Mouse (Mus musculus) bone marrow macrophage, adult 2 months (primary cell): Measurements from ENCODE around the gene Arid1b. TPM values are rescaled to one million over a fixed set of nuclear protein-coding genes. Genes with fewer than 3 reads are reported as not detected.
A peak's percentile ranks its signal among the peaks of the same experiment; 100 is the strongest.

ENCODE experiments used
- H3K27ac ChIP-seq: 2 replicates; pipeline ENCODE4 v1.5.1; 2012; ENCODE audit warnings: low read depth, low read length; ENCODE audit not compliant: insufficient read depth
- H3K4me1 ChIP-seq: 2 replicates; pipeline ENCODE4 v1.6.1; 2012; ENCODE audit warnings: low read length; ENCODE audit not compliant: control insufficient read depth, insufficient read depth
- H3K4me3 ChIP-seq: 2 replicates; pipeline ENCODE4 v1.5.1; 2012; ENCODE audit warnings: mild to moderate bottlenecking, low read length, moderate library complexity; ENCODE audit not compliant: insufficient read depth
- CTCF ChIP-seq: IDR thresholded peaks from 2 replicates; pipeline ENCODE4 v1.5.1; 2012; ENCODE audit warnings: low read depth, mild to moderate bottlenecking, low read length, moderate library complexity
- POLR2A ChIP-seq: IDR thresholded peaks from 2 replicates; pipeline ENCODE4 v1.6.1; 2012; ENCODE audit warnings: mild to moderate bottlenecking, low read depth, low read length, borderline replicate concordance
- polyA plus RNA-seq: library from polyadenylated mRNA; stranded (reverse); fragments of >200 nt; gene quantifications from 2 replicates; pipeline ENCODE4 v1.2.4, GENCODE M21; 2012; ENCODE audit not compliant: missing spikeins, insufficient read depth, insufficient read length

Arid1b gene
- polyA plus RNA-seq, 1 experiment: 25.8 TPM

GRCm38 (mm10) chr17:5197765-5198164 lies 203.6 kb downstream of the Arid1b start:
- Histone ChIP-seq H3K4me3 (no peak overlapping the region), H3K27ac (no peak overlapping the region), H3K4me1 (peaks cover 32% of the 10 kb centered on the region)
- TF ChIP-seq POLR2A (no peak), CTCF (no peak)

GRCm38 (mm10) chr17:5198252-5198651 lies 204.1 kb downstream of the Arid1b start:
- no peak overlapping the region for H3K27ac ChIP-seq
- no peak overlapping the region for H3K4me3 ChIP-seq
- peaks cover 35% of the 10 kb centered on the region for H3K4me1 ChIP-seq
- TF ChIP-seq POLR2A (no peak), CTCF (no peak)

GRCm38 (mm10) chr17:5198811-5199210 lies 204.7 kb downstream of the Arid1b start:
- Histone ChIP-seq H3K4me3 (no peak overlapping the region), H3K4me1 (peaks cover 39% of the 10 kb centered on the region), H3K27ac (no peak overlapping the region)
- TF ChIP-seq CTCF (no peak), POLR2A (no peak)

- TF ChIP-seq CTCF (no peak), POLR2A (no peak)
- Histone ChIP-seq H3K4me1 (peaks cover 42% of the 10 kb centered on the region), H3K4me3 (no peak overlapping the region), H3K27ac (no peak overlapping the region)
These were observed 206.5 kb downstream of the Arid1b start for GRCm38 (mm10) chr17:5200638-5201037.

- Histone ChIP-seq H3K4me1 (peaks cover 52% of the 10 kb centered on the region), H3K27ac (no peak overlapping the region), H3K4me3 (no peak overlapping the region)
- TF ChIP-seq CTCF: peak; percentile 40; the same call in 1 of the 2 replicates
- no peak for TF ChIP-seq POLR2A
These were observed 207.9 kb downstream of the Arid1b start for GRCm38 (mm10) chr17:5201859-5202598.

GRCm38 (mm10) chr17:5202756-5203155 lies 208.6 kb downstream of the Arid1b start:
- Histone ChIP-seq H3K4me3 (no peak overlapping the region), H3K4me1 (peaks cover 55% of the 10 kb centered on the region), H3K27ac (no peak overlapping the region)
- TF ChIP-seq POLR2A (no peak), CTCF (no peak)

GRCm38 (mm10) chr17:5203346-5204102 lies 209.4 kb downstream of the Arid1b start:
- Histone ChIP-seq H3K4me1 (peaks cover 53% of the 10 kb centered on the region), H3K27ac (no peak overlapping the region), H3K4me3 (no peak overlapping the region)
- TF ChIP-seq CTCF: no peak
- TF ChIP-seq POLR2A: no peak

- H3K27ac ChIP-seq: peak overlapping the region; percentile 20; the same call in 1 of the 2 replicates
- no peak overlapping the region for H3K4me3 ChIP-seq
- TF ChIP-seq CTCF (no peak), POLR2A (no peak)
- H3K4me1 ChIP-seq: peaks cover 57% of the 10 kb centered on the region
These were observed 210.1 kb downstream of the Arid1b start for GRCm38 (mm10) chr17:5204103-5204665.

- Histone ChIP-seq H3K4me1 (peaks cover 64% of the 10 kb centered on the region), H3K27ac (no peak overlapping the region), H3K4me3 (no peak overlapping the region)
- TF ChIP-seq POLR2A (no peak), CTCF (no peak)
These were observed 211.0 kb downstream of the Arid1b start for GRCm38 (mm10) chr17:5205163-5205581.

- no peak for TF ChIP-seq CTCF
- TF ChIP-seq POLR2A: no peak
- Histone ChIP-seq H3K4me1 (peaks cover 76% of the 10 kb centered on the region), H3K27ac (peak overlapping the region; percentile 90), H3K4me3 (peak overlapping the region; percentile 14)
These were observed 212.6 kb downstream of the Arid1b start for GRCm38 (mm10) chr17:5206731-5207130.
